Mouse (Mus musculus) frontal cortex, postnatal 14 days (tissue): ENCODE results near the gene Crkl.
"Not testable (repeated sequence)": the region's sequence is repeated elsewhere in the genome, so short reads cannot be mapped to it uniquely, and the experiment has no call there.

ENCODE experiments used
- DNase-seq, 2 experiments: peaks; one replicate each; pipeline ENCODE4 v3.0.0; 2022; ENCODE audit warnings: low spot score in 2 of 2

The Crkl gene

DNA sequence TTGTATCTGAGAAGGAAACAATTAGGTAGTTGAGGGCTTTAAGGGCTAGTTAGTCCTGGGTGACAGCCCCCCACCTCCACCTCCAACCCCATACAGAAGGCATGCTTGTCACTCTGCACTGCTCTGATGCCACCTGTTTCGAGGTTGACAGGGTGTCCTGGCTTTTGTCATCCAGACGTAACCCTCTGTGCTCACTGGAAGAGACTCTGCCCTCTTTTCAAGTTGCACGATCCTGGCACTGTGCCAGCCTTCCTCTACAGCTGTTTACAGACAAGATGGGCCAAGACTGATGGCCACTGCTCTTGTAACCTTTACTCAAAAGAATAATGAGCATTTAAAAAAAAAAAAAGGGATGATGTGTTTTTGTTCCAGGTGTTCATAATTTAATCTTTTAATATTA, 34.7 kb downstream of the Crkl start:
- DNase-seq: no peak

GRCm38 (mm10) chr16:17488478-17489468, 37.0 kb downstream of the Crkl start:
- DNase-seq: no peak

- DNase-seq: no peak
Measured at GRCm38 (mm10) chr16:17489469-17490111, 37.8 kb downstream of the Crkl start, which contains the start of gene Aifm3. TSS of gene Aifm3 (plus strand) at chr16:17489611.

- DNase-seq: no peak
Measured at GRCm38 (mm10) chr16:17491154-17491553, 39.4 kb downstream of the Crkl start.

GRCm38 (mm10) chr16:17491896-17492561, 40.2 kb downstream of the Crkl start:
- no peak for DNase-seq

GRCm38 (mm10) chr16:17496499-17497305, 44.9 kb downstream of the Crkl start:
- peak; percentile 78 to 82 for DNase-seq

GRCm38 (mm10) chr16:17499249-17499883, 47.6 kb downstream of the Crkl start:
- no peak for DNase-seq

GRCm38 (mm10) chr16:17502681-17503080, 50.9 kb downstream of the Crkl start:
- no peak for DNase-seq

DNA sequence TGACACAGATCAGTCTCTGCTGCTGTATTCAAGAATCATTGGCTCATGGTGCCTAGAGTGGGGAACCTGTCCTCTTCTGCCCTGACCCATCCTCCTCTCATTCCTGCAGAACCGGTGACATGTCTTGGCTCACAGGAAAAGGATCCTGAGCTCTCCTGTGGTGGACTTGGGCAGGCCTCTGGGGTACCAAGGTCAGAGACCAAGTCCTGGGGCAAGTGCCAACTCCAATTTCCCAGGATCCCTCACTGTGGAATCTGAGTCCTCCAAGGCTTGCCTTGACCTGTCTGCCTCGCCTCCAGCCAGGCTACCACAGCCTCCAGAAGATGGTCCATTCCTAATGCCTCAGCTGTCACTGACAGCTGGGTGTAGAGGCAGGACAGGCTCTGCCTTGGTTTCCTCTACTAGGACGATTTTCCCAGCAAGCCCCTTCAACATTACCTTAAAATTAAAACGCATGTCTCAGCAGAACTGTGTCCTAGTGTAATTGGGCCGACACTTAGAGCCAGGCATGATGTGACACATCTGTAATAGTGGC, 55.3 kb downstream of the Crkl start:
- DNase-seq: no peak

DNA sequence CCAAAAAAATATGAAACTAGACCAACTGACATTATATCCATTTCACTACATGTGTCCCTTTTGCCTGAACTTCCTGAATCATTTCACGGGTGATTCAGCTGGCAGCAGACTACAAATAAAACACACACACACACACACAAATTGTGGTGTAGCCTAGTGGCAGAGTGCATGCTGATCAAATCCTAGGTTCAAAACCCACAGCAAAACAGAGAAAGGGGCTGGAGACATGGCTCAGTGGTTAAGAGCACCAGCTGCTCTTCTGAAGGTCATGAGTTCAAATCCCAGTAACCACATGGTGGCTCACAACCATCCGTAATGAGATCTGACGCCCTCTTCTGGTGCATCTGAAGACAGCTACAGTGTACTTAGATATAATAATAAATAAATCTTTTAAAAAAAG, 56.2 kb downstream of the Crkl start:
- not testable (repeated sequence) for DNase-seq

- peak; percentile 79 to 86 for DNase-seq
Measured at GRCm38 (mm10) chr16:17508546-17509239, 56.9 kb downstream of the Crkl start, which contains the start of gene Lztr1. TSS of gene Lztr1 (plus strand) at chr16:17508688.

GRCm38 (mm10) chr16:17509240-17509597, 57.4 kb downstream of the Crkl start:
- no peak for DNase-seq

GRCm38 (mm10) chr16:17510143-17510542, 58.4 kb downstream of the Crkl start:
- no peak for DNase-seq

GRCm38 (mm10) chr16:17510686-17511085, 58.9 kb downstream of the Crkl start:
- no peak for DNase-seq

DNA sequence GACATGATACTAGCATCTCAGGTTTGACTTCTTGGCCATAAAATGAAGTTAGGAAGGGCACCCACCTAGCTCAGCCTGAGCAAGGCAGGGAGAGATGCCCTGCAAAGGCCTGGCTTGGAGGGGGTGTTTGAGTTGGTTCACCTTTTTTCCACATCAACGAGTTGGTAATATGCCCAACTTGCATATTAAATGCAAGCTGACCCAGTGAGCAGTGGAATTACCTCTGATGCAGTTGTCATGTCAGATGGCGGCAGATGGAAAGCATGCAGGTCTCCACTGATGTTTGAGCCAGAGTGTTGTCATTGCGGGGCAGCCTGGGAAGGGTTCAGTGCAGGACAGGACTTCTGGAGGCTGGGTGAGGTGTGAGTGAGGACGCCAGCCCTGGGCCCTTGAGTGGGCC, 59.6 kb downstream of the Crkl start:
- no peak for DNase-seq

GRCm38 (mm10) chr16:17518910-17519309, 67.1 kb downstream of the Crkl start:
- DNase-seq: no peak

GRCm38 (mm10) chr16:17524156-17524555, 72.4 kb downstream of the Crkl start:
- no peak for DNase-seq

GRCm38 (mm10) chr16:17525524-17525923, 73.7 kb downstream of the Crkl start:
- no peak for DNase-seq

DNA sequence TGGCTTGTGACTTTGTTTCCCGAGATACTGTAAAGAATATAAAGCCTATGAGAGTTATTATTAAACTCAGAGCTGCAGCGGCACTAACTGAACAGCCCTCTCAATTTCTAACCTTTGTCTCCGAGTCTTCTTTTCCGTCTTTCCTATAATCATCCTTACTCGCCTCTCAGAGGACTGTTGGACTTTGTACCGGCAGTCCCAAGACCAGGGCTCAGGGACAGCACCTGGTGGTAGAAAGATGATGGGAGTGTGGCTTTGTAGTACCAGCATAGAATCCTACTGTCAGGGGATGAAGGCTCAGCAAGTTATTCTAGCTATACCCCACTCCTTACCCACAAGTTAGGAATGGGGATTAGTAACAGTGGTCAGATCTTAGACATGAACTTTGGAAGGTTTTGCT, 74.4 kb downstream of the Crkl start:
- no peak for DNase-seq

- no peak for DNase-seq
Measured at GRCm38 (mm10) chr16:17527606-17528005, 75.8 kb downstream of the Crkl start.
